Mouse (Mus musculus): ENCODE data around the gene Otub2. TPM values are rescaled to one million over a fixed set of nuclear protein-coding genes. Genes with fewer than 3 reads are reported as not detected.
A peak's percentile ranks its signal among the peaks of the same experiment; 100 is the strongest.

Otub2 gene
- polyA plus RNA-seq, 1 experiment from 2014 or later: 14.8 TPM

DNA sequence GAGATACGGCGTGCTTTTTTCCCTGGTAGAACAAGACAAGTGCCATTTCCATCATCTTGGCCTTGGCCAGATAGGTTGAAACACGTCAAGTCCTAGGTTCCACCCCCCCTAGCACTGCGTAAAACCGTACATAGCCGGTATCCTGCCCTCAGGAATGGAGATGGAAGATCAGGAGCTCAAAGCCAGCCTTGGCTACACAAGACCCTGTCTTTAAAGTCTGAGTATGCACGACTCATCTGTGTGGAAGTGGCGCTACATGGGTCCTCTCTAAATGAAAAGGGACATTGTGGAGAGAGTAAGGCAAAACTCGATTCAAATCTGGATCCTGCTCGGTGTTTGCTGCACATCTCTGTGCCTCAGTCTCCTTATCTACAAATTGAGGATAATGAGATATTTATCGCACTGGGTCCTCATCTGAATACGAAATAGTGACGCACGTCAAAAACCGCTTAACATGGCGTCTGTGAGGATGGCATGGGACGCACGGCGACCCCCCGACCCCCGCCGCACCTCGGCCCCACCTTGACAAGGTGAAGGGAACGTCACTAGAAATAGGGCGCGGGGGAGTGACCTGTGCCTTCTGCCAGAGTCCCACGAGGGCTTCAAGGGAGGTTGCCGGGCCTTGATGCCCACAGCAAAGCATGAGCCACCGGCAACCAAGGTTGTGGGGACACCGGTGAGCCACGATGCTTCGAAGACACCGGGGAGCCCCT, 36.7 kb downstream of the Otub2 start:
- Histone ChIP-seq H3K9ac (ENCODE audit: low read length) (peak overlapping the region; percentile 95), H3K4me2 (ENCODE audit: low read length) (peak overlapping the region; percentile 79), H3K9me3 (ENCODE audit: control insufficient read depth, low read length) (no peaks in the 10 kb centered on the region), H3K36me3 (ENCODE audit: control insufficient read depth, insufficient read depth, low read length) (peaks cover 24% of the 10 kb centered on the region), H3K4me3 (ENCODE audit: control insufficient read depth in 1 of 2, insufficient read depth in 1 of 2, low read depth in 1 of 2, low read length in 2 of 2) (peak overlapping the region; percentile 87 to 93), H3K4me1 (ENCODE audit: control insufficient read depth in 2 of 2, insufficient read depth in 2 of 2, low read length in 2 of 2) (peaks cover 8 to 25% of the 10 kb centered on the region in 2 experiments), H3K27ac (replicated peaks in 1 of 2; ENCODE audit: control insufficient read depth in 1 of 2, insufficient read depth in 1 of 2, low read depth in 2 of 2, low read length in 2 of 2) (peak overlapping the region in 1 of 2 experiments; percentile 65; a peak in 2 of 4 replicates), H3K27me3 (ENCODE audit: control insufficient read depth, insufficient read depth, low read length) (no peaks in the 10 kb centered on the region)
- WGBS: 7% methylated on average over 33 of the region's 33 CpGs
- ATAC-seq (ENCODE audit: insufficient number of reproducible peaks, insufficient read depth, low FRiP score, low read depth): peak; percentile 10; the same call in 1 of the 2 replicates

DNA sequence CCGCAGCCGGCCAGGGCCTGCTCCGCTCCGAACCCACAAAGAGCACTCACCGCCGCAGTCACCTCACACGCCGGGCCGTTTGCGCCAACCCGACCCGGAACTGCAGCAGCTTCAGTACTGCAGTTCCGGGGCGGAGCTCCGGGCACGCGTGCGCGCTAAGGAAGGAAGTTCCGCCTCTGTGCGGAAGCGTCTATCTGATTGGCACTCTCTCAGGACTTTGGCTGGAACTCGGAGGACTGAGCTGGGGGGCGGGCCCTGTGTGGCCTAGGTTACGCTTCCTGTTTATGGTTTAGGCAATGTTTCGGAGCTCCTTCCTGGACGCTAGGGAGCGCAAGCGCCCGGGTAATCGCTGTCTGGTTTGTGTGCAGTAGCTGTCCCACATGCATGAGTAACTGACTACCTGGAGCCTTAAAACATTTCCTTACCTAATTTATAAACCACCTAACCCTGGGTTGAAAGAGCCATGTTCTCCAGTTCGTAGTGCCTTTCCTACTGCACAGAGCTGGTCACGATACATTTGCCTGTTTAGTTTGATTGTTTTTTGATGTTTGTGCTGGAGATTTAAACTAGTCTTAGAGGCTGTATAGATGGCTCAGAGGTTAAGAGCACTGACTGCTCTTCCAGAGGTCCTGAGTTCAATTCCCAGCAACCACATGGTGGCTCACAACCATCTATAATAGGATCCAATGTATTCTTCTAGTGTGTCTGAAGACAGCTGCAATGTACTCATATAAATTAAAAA, 37.4 kb downstream of the Otub2 start, which contains the start of gene Ddx24:
TSS of gene Ddx24 (minus strand) at position 102 of the 742 bp plus-strand sequence.
- peak; percentile 99 for ATAC-seq (ENCODE audit: insufficient number of reproducible peaks, insufficient read depth, low FRiP score, low read depth)
- H3K9ac ChIP-seq (ENCODE audit: low read length): peak within 1 kb of the TSS; percentile 95
- H3K27me3 ChIP-seq (ENCODE audit: control insufficient read depth, insufficient read depth, low read length): no peaks in the 10 kb centered on the region
- H3K36me3 ChIP-seq (ENCODE audit: control insufficient read depth, insufficient read depth, low read length): peaks cover 24% of the 10 kb centered on the region
- H3K9me3 ChIP-seq (ENCODE audit: control insufficient read depth, low read length): no peaks in the 10 kb centered on the region
- peak within 1 kb of the TSS; percentile 87 to 93 for H3K4me3 ChIP-seq (ENCODE audit: control insufficient read depth in 1 of 2, insufficient read depth in 1 of 2, low read depth in 1 of 2, low read length in 2 of 2)
- WGBS: 3% methylated on average over 33 of the region's 33 CpGs
- H3K4me2 ChIP-seq (ENCODE audit: low read length): peak within 1 kb of the TSS; percentile 79
- H3K4me1 ChIP-seq (ENCODE audit: control insufficient read depth in 2 of 2, insufficient read depth in 2 of 2, low read length in 2 of 2): peaks cover 8 to 25% of the 10 kb centered on the region in 2 experiments
- H3K27ac ChIP-seq (replicated peaks in 1 of 2; ENCODE audit: control insufficient read depth in 1 of 2, insufficient read depth in 1 of 2, low read depth in 2 of 2, low read length in 2 of 2): peak within 1 kb of the TSS in 1 of 2 experiments; percentile 65; a peak in 2 of 4 replicates

DNA sequence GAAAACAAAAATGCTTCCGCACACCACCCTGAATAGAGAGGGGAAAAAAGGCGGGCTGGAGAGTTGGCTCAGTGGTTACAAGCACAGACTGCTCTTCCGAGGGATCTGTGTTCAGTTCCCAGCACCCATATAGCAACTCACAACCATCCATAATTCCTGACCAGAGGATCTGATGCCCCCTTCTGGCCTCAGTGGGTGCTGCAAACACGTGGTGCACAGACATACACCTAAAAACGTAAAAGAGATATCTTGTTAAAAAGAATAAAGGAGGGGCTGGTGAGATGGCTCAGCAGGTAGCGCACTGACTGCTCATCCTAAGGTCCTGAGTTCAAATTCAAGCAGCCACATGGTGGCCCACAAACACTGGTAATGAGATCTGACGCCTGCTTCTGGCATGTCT, 38.2 kb downstream of the Otub2 start:
- no peak overlapping the region for H3K4me2 ChIP-seq (ENCODE audit: low read length)
- H3K9me3 ChIP-seq (ENCODE audit: control insufficient read depth, low read length): no peaks in the 10 kb centered on the region
- no peak for ATAC-seq (ENCODE audit: insufficient number of reproducible peaks, insufficient read depth, low FRiP score, low read depth)
- H3K27ac ChIP-seq (replicated peaks in 1 of 2; ENCODE audit: control insufficient read depth in 1 of 2, insufficient read depth in 1 of 2, low read depth in 2 of 2, low read length in 2 of 2): no peak overlapping the region
- peaks cover 6 to 20% of the 10 kb centered on the region in 2 experiments for H3K4me1 ChIP-seq (ENCODE audit: control insufficient read depth in 2 of 2, insufficient read depth in 2 of 2, low read length in 2 of 2)
- no peak overlapping the region for H3K9ac ChIP-seq (ENCODE audit: low read length)
- no peaks in the 10 kb centered on the region for H3K27me3 ChIP-seq (ENCODE audit: control insufficient read depth, insufficient read depth, low read length)
- WGBS: 90% methylated on average over 7 of the region's 7 CpGs
- no peak overlapping the region for H3K4me3 ChIP-seq (ENCODE audit: control insufficient read depth in 1 of 2, insufficient read depth in 1 of 2, low read depth in 1 of 2, low read length in 2 of 2)
- H3K36me3 ChIP-seq (ENCODE audit: control insufficient read depth, insufficient read depth, low read length): peaks cover 23% of the 10 kb centered on the region

DNA sequence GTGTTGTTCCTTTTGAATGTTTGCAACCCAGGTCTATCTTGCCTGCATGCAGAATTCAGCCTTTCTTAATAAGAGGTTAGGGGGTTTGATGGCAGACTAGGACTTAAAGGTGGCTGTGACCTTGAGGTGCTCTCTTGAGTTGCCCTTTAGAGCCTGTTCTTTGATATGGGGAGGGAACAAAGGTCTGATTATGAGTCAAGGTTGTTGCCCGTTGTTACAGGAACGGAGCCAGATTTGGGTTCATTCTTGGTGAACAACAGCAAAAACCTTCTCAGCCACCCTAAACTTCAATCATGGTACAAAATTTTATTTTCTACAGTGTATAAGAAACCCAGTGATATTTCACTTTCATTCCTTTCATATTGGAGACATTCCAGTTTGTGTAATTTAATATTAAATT, 44.9 kb downstream of the Otub2 start:
- no peaks in the 10 kb centered on the region for H3K9me3 ChIP-seq (ENCODE audit: control insufficient read depth, low read length)
- no peak for ATAC-seq (ENCODE audit: insufficient number of reproducible peaks, insufficient read depth, low FRiP score, low read depth)

DNA sequence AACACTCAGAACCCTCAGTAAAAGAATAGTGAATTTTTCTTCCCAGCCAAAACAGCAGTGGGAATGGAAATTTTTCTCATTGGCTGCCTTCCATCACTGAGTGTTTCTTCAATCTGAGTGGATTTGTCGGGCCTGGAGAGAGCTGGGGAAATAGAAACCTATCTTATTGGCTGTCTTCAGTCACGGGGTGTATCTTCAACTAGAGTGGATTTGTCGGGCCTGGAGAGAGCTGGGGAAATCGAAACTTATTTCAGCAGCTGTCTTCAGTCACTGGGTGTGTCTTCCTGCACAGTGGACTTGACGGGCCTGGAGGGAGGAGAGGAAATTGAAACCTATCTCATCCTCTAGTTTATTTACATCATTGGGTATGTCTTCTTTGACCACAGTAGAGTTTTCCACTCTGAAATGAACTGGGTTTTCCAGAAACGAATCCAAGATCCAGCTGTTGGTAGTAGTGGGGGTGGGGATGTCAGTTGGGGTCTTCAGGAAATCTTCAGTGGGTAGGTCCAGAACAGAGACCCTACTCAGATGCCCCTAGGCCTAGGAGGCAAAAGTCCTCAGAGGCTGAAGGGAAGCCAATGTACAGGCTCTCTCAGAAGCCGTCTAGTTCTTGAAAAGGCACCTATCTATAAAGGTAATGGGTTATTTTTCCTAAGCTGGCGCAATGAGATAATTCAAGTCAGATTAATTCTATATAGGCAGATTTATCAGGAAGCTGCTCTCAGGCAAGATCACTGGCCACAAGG, 45.7 kb downstream of the Otub2 start, which contains the start of gene Ifi27:
TSS of gene Ifi27 (plus strand) at position 226 of the 746 bp plus-strand sequence.
- Histone ChIP-seq H3K36me3 (ENCODE audit: control insufficient read depth, insufficient read depth, low read length) (no peaks in the 10 kb centered on the region), H3K4me3 (ENCODE audit: control insufficient read depth in 1 of 2, insufficient read depth in 1 of 2, low read depth in 1 of 2, low read length in 2 of 2) (peak within 1 kb of the TSS; percentile 3 to 22; a peak in 2 of 4 replicates), H3K9ac (ENCODE audit: low read length) (peak within 1 kb of the TSS; percentile 34; the same call in 1 of the 2 replicates), H3K4me1 (ENCODE audit: control insufficient read depth in 2 of 2, insufficient read depth in 2 of 2, low read length in 2 of 2) (no peaks in the 10 kb centered on the region), H3K4me2 (ENCODE audit: low read length) (peak within 1 kb of the TSS; percentile 51), H3K9me3 (ENCODE audit: control insufficient read depth, low read length) (no peaks in the 10 kb centered on the region), H3K27me3 (ENCODE audit: control insufficient read depth, insufficient read depth, low read length) (no peaks in the 10 kb centered on the region), H3K27ac (replicated peaks in 1 of 2; ENCODE audit: control insufficient read depth in 1 of 2, insufficient read depth in 1 of 2, low read depth in 2 of 2, low read length in 2 of 2) (peak within 1 kb of the TSS; percentile 15 to 72; a peak in 3 of 4 replicates)
- ATAC-seq (ENCODE audit: insufficient number of reproducible peaks, insufficient read depth, low FRiP score, low read depth): peak; percentile 90
- WGBS: 48% methylated on average over 8 of the region's 8 CpGs

More for the DNA sequence above, 44.9 kb downstream of the Otub2 start:
- Histone ChIP-seq H3K27ac (replicated peaks in 1 of 2; ENCODE audit: control insufficient read depth in 1 of 2, insufficient read depth in 1 of 2, low read depth in 2 of 2, low read length in 2 of 2) (0 out of 4 replicates have a peak overlapping the region, but pooled peaks of 1 of the 2 experiments have one; percentile 15), H3K4me3 (ENCODE audit: control insufficient read depth in 1 of 2, insufficient read depth in 1 of 2, low read depth in 1 of 2, low read length in 2 of 2) (no peak overlapping the region), H3K27me3 (ENCODE audit: control insufficient read depth, insufficient read depth, low read length) (no peaks in the 10 kb centered on the region), H3K4me1 (ENCODE audit: control insufficient read depth in 2 of 2, insufficient read depth in 2 of 2, low read length in 2 of 2) (no peaks in the 10 kb centered on the region), H3K36me3 (ENCODE audit: control insufficient read depth, insufficient read depth, low read length) (no peaks in the 10 kb centered on the region), H3K4me2 (ENCODE audit: low read length) (no peak overlapping the region), H3K9ac (ENCODE audit: low read length) (no peak overlapping the region)
- 62% methylated on average over 2 of the region's 2 CpGs for WGBS

DNA sequence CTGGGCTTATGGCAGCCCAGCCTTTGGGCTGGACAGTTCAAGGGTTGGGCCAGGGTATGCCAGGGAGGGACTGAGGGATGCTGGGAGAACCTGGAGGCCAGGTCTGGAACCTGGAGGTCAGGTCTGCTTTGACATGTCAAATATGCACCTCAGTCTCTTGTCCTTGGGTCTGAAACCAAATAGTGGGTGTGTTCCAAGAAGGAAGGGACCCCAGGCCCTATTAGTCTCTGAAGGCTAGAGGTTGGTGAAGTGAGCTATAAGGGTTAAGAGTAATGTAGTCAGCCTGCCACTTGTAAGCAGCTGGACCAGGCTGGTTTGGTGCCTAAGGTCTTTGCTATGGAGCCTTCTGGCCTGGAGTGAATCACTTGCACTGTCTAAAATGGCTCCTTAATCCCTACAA, 46.4 kb downstream of the Otub2 start:
- peak overlapping the region; percentile 15 to 72; a peak in 1 of 4 replicates for H3K27ac ChIP-seq (replicated peaks in 1 of 2; ENCODE audit: control insufficient read depth in 1 of 2, insufficient read depth in 1 of 2, low read depth in 2 of 2, low read length in 2 of 2)

DNA sequence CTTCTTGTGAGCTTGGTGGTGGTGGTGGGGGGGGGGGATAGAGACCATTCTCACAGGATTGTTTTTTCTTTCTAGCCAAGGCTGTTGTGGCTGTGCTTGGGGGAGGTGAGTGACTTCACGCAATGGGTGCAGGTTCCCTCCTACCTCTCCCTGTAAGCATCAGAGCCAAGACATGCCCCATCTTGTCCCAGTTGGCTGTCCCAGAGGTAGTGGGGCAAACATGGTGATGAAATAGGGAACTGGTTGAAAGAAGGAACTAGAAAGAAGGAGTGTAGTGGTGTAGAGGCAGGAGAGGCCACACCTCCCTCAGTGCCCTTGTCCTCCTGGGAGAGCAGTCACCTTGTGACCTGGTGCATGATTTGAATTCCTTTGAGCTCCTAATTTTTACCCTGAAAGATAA, 49.1 kb downstream of the Otub2 start:
- H3K9me3 ChIP-seq (ENCODE audit: control insufficient read depth, low read length): no peaks in the 10 kb centered on the region
- ATAC-seq (ENCODE audit: insufficient number of reproducible peaks, insufficient read depth, low FRiP score, low read depth): no peak
- H3K36me3 ChIP-seq (ENCODE audit: control insufficient read depth, insufficient read depth, low read length): no peaks in the 10 kb centered on the region
- H3K9ac ChIP-seq (ENCODE audit: low read length): no peak overlapping the region
- 88% methylated on average over 1 of the region's 1 CpGs for WGBS
- H3K4me3 ChIP-seq (ENCODE audit: control insufficient read depth in 1 of 2, insufficient read depth in 1 of 2, low read depth in 1 of 2, low read length in 2 of 2): no peak overlapping the region
- H3K4me1 ChIP-seq (ENCODE audit: control insufficient read depth in 2 of 2, insufficient read depth in 2 of 2, low read length in 2 of 2): no peaks in the 10 kb centered on the region
- no peak overlapping the region for H3K27ac ChIP-seq (replicated peaks in 1 of 2; ENCODE audit: control insufficient read depth in 1 of 2, insufficient read depth in 1 of 2, low read depth in 2 of 2, low read length in 2 of 2)
- no peaks in the 10 kb centered on the region for H3K27me3 ChIP-seq (ENCODE audit: control insufficient read depth, insufficient read depth, low read length)
- H3K4me2 ChIP-seq (ENCODE audit: low read length): no peak overlapping the region

More for the DNA sequence above, 46.4 kb downstream of the Otub2 start:
- Histone ChIP-seq H3K36me3 (ENCODE audit: control insufficient read depth, insufficient read depth, low read length) (no peaks in the 10 kb centered on the region), H3K4me2 (ENCODE audit: low read length) (peak overlapping the region; percentile 51), H3K27me3 (ENCODE audit: control insufficient read depth, insufficient read depth, low read length) (no peaks in the 10 kb centered on the region), H3K4me3 (ENCODE audit: control insufficient read depth in 1 of 2, insufficient read depth in 1 of 2, low read depth in 1 of 2, low read length in 2 of 2) (peak overlapping the region in 1 of 2 experiments; percentile 22; a peak in 1 of 4 replicates), H3K9ac (ENCODE audit: low read length) (no peak overlapping the region), H3K4me1 (ENCODE audit: control insufficient read depth in 2 of 2, insufficient read depth in 2 of 2, low read length in 2 of 2) (no peaks in the 10 kb centered on the region), H3K9me3 (ENCODE audit: control insufficient read depth, low read length) (no peaks in the 10 kb centered on the region)
- no peak for ATAC-seq (ENCODE audit: insufficient number of reproducible peaks, insufficient read depth, low FRiP score, low read depth)
